Mouse (Mus musculus) lung, postnatal 0 days (tissue): ENCODE data around the gene Trak1. TPM values are rescaled to one million over a fixed set of nuclear protein-coding genes. Genes with fewer than 3 reads are reported as not detected.

ENCODE experiments used
- ATAC-seq: fragments of 200-750 bp; cut with Nextera tagmentation; 2 replicates; pipeline ENCODE4 v1.8.0; 2017; ENCODE audit warnings: moderate library complexity
- DNase-seq: peaks from one replicate; pipeline ENCODE4 v3.0.0-alpha.2; 2016; ENCODE audit warnings: low spot score
- H3K27ac ChIP-seq: fragments of 300-500 bp; sonication (generic); 2 replicates; pipeline ENCODE4 v1.5.1; 2014; ENCODE audit warnings: antibody characterized with exemption, mild to moderate bottlenecking, low read length, mixed read lengths
- H3K27me3 ChIP-seq: fragments of 300-500 bp; sonication (generic); replicated peaks from 2 replicates; pipeline ENCODE4 v1.6.1; 2014; ENCODE audit warnings: low read length, mixed read lengths; ENCODE audit not compliant: insufficient read depth
- H3K36me3 ChIP-seq: fragments of 300-500 bp; sonication (generic); 2 replicates; pipeline ENCODE4 v1.6.1; 2014; ENCODE audit warnings: low read length, mixed read lengths; ENCODE audit not compliant: insufficient read depth
- H3K4me1 ChIP-seq: fragments of 300-500 bp; sonication (generic); 2 replicates; pipeline ENCODE4 v1.6.1; 2014; ENCODE audit warnings: antibody characterized with exemption, low read depth, low read length, mixed read lengths; ENCODE audit not compliant: insufficient read depth
- H3K4me2 ChIP-seq: fragments of 300-500 bp; sonication (generic); replicated peaks from 2 replicates; pipeline ENCODE4 v1.6.1; 2014; ENCODE audit warnings: low read depth, mild to moderate bottlenecking, low read length, moderate library complexity, mixed read lengths
- H3K4me3 ChIP-seq: fragments of 300-500 bp; sonication (generic); 2 replicates; pipeline ENCODE4 v1.5.1; 2014; ENCODE audit warnings: low read depth, low read length
- H3K9ac ChIP-seq: fragments of 300-500 bp; sonication (generic); replicated peaks from 2 replicates; pipeline ENCODE4 v1.6.1; 2014; ENCODE audit warnings: low read depth, mild to moderate bottlenecking
- H3K9me3 ChIP-seq: fragments of 300-500 bp; sonication (generic); 2 replicates; pipeline ENCODE4 v1.6.1; 2016; ENCODE audit warnings: low read length, mixed read lengths
- CTCF ChIP-seq: IDR thresholded peaks from 2 replicates; pipeline ENCODE4 v1.5.1; 2016; ENCODE audit warnings: antibody characterized with exemption, mild to moderate bottlenecking
- EP300 ChIP-seq: IDR thresholded peaks from 2 replicates; pipeline ENCODE4 v1.6.1; 2016; ENCODE audit warnings: antibody characterized with exemption, mild to moderate bottlenecking, control low read depth
- WGBS: fragments of 180-500 bp; shearing (Covaris S2); extraction: QIAGEN DNeasy Blood & Tissue Kit; methylation state at CpG from one replicate; pipeline ENCODE4 v1.1.7; 2014; 5-methylcytosine and 5-hydroxymethylcytosine counted together
- polyA plus RNA-seq: library from polyadenylated mRNA; unstranded; fragments of >200 nt; fragmentation: Nextera tagmentation; extraction: Ambion mirVana; gene quantifications from 2 replicates; pipeline ENCODE4 v1.2.1, GENCODE M21; 2015

The Trak1 gene
- polyA plus RNA-seq, 1 experiment from 2014 or later: 28.6 TPM

DNA sequence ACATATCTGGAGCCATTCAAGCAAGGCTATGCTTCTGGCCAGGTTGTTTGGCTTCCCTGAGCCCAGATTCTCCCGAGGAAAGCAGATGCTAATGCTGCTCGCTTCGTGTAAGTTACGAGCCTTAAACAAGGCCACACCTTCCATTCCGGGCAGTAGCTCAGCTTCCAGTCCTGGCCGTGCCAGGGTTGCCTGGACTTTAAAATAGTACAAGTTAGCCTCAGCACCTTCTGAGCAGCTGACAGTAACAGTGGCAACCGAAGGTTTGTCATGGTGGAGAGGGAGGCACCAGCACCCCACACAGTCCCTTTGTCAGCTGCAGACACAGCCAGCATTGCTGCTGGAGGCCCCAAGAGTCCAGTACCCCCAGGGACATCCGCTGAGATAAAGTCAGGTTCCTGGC lies 61.1 kb downstream of the Trak1 start:
- Histone ChIP-seq H3K36me3 (no peaks in the 10 kb centered on the region), H3K9me3 (no peaks in the 10 kb centered on the region), H3K9ac (no peak overlapping the region), H3K4me1 (peaks cover 13% of the 10 kb centered on the region; the same call in 1 of the 2 replicates), H3K27me3 (no peaks in the 10 kb centered on the region), H3K4me2 (no peak overlapping the region), H3K27ac (no peak overlapping the region), H3K4me3 (no peak overlapping the region)
- 61% methylated on average over 8 of the region's 8 CpGs for WGBS
- no peak for ATAC-seq
- TF ChIP-seq EP300 (no peak), CTCF (no peak)
- DNase-seq: no peak

DNA sequence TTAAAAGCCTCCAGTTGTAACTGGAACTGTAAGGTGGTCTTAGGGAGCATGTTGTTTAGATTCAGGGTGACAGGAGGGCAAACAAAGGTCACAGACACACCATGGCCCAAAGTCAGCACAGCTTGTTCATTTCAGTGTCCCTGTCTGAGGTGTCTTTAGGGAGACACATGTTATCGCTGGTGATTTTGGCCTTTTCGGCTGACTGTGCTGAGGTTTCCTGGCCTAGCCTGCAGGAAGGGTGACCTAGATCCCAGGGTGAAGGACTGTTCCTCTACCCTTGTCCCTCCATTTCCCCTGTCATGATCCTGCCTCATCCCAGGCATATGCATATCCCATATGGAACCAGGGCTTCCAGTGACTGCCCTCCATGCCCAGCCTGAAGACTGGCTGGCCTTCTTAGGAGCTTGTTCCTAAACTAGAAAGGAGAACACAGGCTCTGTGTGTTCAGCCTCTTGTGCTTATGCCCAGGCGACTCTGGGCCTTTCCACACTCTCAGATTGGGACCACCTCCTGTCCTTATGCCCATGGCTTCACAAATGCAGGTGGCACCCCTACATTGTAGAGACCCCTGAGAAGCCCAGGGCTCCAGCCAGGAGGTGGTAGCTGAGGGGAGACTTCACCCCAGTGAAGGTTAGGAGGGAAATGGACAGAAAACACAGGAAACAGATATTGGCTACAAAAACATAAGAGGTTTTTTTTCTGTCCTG lies 62.1 kb downstream of the Trak1 start:
- no peak overlapping the region for H3K27ac ChIP-seq
- 61% methylated on average over 3 of the region's 3 CpGs for WGBS
- no peak overlapping the region for H3K4me2 ChIP-seq
- peaks cover 13% of the 10 kb centered on the region; the same call in 1 of the 2 replicates for H3K4me1 ChIP-seq
- TF ChIP-seq CTCF: no peak
- TF ChIP-seq EP300: no peak
- no peaks in the 10 kb centered on the region for H3K27me3 ChIP-seq
- no peaks in the 10 kb centered on the region for H3K9me3 ChIP-seq
- DNase-seq: no peak
- no peak overlapping the region for H3K9ac ChIP-seq
- H3K4me3 ChIP-seq: no peak overlapping the region
- H3K36me3 ChIP-seq: 0 out of 2 replicates have a peak, but pooled peaks cover 3% of the 10 kb centered on the region
- ATAC-seq: no peak

GRCm38 (mm10) chr9:121360327-121360954 lies 63.1 kb downstream of the Trak1 start:
- Histone ChIP-seq H3K9me3 (no peaks in the 10 kb centered on the region), H3K4me1 (peaks cover 10% of the 10 kb centered on the region; the same call in 1 of the 2 replicates), H3K27ac (peak overlapping the region; percentile 79), H3K36me3 (0 out of 2 replicates have a peak, but pooled peaks cover 3% of the 10 kb centered on the region), H3K4me2 (peak overlapping the region; percentile 17; the same call in 1 of the 2 replicates), H3K9ac (no peak overlapping the region), H3K4me3 (no peak overlapping the region), H3K27me3 (no peaks in the 10 kb centered on the region)
- ATAC-seq (peak; percentile 66), DNase-seq (peak; percentile 44)
- WGBS: 10% methylated on average over 11 of the region's 12 CpGs
- no peak for TF ChIP-seq EP300
- TF ChIP-seq CTCF: peak; percentile 25

GRCm38 (mm10) chr9:121361010-121361409 lies 63.7 kb downstream of the Trak1 start:
- ATAC-seq (peak; percentile 42), DNase-seq (no peak)
- H3K36me3 ChIP-seq: 0 out of 2 replicates have a peak, but pooled peaks cover 3% of the 10 kb centered on the region
- peaks cover 10% of the 10 kb centered on the region; the same call in 1 of the 2 replicates for H3K4me1 ChIP-seq
- no peak for TF ChIP-seq EP300
- no peak for TF ChIP-seq CTCF
- peak overlapping the region; percentile 79 for H3K27ac ChIP-seq
- no peak overlapping the region for H3K4me3 ChIP-seq
- WGBS: 40% methylated on average over 9 of the region's 9 CpGs
- H3K4me2 ChIP-seq: peak overlapping the region; percentile 6; the same call in 1 of the 2 replicates
- H3K9me3 ChIP-seq: no peaks in the 10 kb centered on the region
- H3K9ac ChIP-seq: no peak overlapping the region
- H3K27me3 ChIP-seq: no peaks in the 10 kb centered on the region

DNA sequence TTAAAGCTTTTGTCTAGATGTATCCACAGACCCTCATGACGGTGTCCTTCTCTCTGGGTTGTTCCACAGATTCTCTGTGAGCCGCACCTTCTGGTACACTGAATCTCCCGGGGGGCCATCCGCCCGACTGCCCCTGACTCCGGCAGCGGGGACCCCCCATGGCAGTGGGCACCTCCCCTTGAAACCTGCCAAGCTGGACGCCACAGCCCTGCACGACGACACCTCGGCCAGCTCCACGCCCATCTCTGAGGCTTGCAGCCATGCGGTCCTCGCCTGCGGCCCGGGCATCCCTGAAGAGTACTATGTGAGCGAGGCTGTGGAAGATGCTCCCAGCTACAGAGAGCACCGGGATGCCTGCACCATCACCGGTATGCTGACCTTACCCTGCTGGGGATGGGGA lies 66.6 kb downstream of the Trak1 start:
- no peak for DNase-seq
- Histone ChIP-seq H3K9ac (no peak overlapping the region), H3K4me3 (no peak overlapping the region), H3K9me3 (no peaks in the 10 kb centered on the region), H3K4me1 (peaks cover 10% of the 10 kb centered on the region; the same call in 1 of the 2 replicates), H3K27ac (no peak overlapping the region), H3K36me3 (0 out of 2 replicates have a peak, but pooled peaks cover 3% of the 10 kb centered on the region), H3K27me3 (no peaks in the 10 kb centered on the region), H3K4me2 (no peak overlapping the region)
- TF ChIP-seq CTCF: no peak
- TF ChIP-seq EP300: no peak
- ATAC-seq: no peak
- 83% methylated on average over 19 of the region's 19 CpGs for WGBS

DNA sequence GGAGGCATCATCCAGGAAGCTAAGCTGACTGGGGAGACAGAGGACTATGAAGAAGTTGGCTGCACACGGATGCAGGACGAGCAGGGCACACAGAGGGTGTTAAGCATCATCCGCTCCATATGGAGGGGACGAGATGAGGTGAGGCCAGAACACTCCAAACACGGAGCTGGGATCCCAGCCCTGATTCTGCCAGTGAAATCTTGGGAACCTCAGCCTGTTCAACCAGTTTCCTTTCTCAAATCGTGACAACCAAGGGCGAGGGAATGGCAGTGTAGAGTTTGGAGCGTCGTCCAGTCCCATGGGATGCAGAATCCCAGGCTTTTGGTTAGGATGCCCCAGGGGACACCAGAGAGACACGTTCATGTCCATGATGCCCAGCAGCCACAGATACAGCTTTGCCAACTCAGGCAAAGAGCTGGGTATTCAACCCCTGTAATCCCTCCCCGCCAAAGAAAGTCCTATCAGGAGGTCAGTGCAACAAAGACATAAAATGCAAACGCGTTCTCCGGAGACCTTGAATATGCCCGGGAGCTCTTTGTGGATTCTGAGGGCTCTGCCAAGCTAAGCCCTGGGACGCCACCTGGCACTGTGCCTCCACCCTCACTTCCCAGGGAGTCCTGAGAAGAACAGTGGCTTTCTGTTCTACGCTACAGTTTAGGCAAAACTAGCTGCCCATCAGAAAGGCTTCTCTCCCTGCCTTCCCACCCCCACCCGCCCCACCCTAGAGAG lies 69.0 kb downstream of the Trak1 start:
- no peak for ATAC-seq
- no peak for DNase-seq
- WGBS: 66% methylated on average over 18 of the region's 18 CpGs
- 0 out of 2 replicates have a peak, but pooled peaks cover 3% of the 10 kb centered on the region for H3K36me3 ChIP-seq
- no peaks in the 10 kb centered on the region for H3K27me3 ChIP-seq
- no peak for TF ChIP-seq EP300
- no peak for TF ChIP-seq CTCF
- no peak overlapping the region for H3K9ac ChIP-seq
- no peaks in the 10 kb centered on the region for H3K9me3 ChIP-seq
- no peak overlapping the region for H3K4me3 ChIP-seq
- H3K27ac ChIP-seq: no peak overlapping the region
- H3K4me1 ChIP-seq: peaks cover 14% of the 10 kb centered on the region; the same call in 1 of the 2 replicates
- H3K4me2 ChIP-seq: no peak overlapping the region
